Mouse (Mus musculus) Muller cell, postnatal 12 days (primary cell): ENCODE measurements around the gene Klf16.

ENCODE experiments used
- DNase-seq: peaks from one replicate; pipeline ENCODE4 v3.0.0-alpha.2; 2015; ENCODE audit errors: inconsistent ontology term

Klf16 gene

DNA sequence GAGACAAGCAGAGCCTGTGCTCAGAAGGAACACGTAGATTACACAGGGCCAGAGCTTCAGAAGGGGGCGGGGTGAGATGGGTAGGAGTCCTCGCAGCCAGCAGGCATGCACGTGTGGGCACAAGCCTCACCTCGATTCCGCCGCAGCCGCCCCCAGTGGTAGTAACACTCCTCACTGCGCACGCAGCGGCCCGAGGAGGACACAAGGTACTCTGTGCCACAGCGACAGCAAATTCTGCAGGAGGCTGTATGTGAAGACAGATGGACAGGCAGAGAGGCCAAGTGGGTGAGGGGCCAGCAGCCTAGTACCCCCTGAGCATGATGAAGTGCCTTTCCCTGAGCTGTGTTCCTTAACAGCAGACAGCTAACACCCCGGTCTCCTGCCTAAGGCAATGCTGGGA lies 33.2 kb downstream of the Klf16 start:
- no peak for DNase-seq

DNA sequence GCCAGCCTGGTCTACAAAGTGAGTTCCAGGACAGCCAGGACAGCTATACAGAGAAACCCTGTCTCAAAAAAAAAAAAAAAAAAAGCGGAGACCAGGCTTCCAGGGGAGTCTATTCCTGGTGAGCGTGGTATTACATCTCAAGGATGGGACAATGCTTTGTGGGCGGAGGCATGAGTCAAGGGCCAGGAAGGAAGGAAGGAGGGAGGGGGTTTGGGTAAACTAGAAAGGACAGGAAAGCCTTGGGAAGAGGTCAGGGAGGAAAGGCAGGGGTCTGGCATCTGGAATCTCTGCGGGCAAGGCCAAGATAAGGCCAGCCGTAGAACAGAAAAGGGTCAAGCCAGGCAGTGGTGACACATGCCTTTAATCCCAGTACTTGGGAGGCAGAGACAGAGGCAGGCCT lies 37.6 kb downstream of the Klf16 start:
- DNase-seq, result no peak

- peak; percentile 85 for DNase-seq
These were observed 38.3 kb downstream of the Klf16 start, which contains the start of gene Atp8b3 for GRCm38 (mm10) chr10:80538710-80539394. Gene Atp8b3 (minus strand): TSS chr10:80539124.

DNA sequence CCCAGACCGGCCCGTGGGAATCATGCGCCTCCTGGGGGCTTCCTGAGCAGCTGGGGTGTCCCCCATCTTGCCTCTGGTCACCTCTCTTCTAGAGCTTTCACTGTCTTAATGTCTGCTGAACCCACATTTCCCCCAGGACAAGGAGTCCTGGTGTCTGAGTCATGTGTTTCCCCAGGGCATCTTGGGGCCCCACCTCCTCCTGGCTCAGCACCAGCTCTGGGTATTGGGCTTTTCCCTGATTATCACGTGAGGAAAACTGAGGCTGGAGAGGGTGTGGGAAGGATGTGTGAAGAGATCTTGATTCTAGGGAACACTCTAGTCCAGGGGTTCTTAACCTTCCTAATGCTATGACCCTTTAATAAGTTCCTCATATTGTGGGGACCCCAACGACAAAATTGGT lies 38.9 kb downstream of the Klf16 start:
- peak; percentile 61 for DNase-seq

DNA sequence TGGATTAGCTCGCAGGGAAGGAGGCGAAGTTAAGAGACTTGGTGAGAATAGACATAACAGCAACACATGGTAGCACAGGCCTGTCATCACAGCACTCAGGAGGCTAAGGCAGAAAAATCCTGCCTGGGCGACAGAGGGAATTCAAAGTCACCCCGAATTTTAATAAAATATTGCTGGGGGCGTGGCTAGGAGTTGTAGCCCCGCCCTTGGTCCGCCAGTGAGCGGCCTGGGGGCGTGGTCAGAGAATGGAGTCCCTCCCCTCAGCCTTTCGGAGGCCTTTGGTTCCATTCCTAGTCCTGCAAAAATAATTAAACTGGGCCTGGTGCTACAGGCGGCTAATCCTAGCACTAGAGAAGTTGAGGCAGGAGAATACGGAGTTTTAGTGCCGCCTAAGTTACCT lies 41.4 kb downstream of the Klf16 start:
- no peak for DNase-seq

- no peak for DNase-seq
These were observed 42.0 kb downstream of the Klf16 start for GRCm38 (mm10) chr10:80535071-80535470.

GRCm38 (mm10) chr10:80533704-80534103 lies 43.4 kb downstream of the Klf16 start:
- DNase-seq, result no peak

GRCm38 (mm10) chr10:80532783-80533182 lies 44.3 kb downstream of the Klf16 start:
- no peak for DNase-seq

GRCm38 (mm10) chr10:80526172-80526571 lies 50.9 kb downstream of the Klf16 start:
- DNase-seq, result no peak

DNA sequence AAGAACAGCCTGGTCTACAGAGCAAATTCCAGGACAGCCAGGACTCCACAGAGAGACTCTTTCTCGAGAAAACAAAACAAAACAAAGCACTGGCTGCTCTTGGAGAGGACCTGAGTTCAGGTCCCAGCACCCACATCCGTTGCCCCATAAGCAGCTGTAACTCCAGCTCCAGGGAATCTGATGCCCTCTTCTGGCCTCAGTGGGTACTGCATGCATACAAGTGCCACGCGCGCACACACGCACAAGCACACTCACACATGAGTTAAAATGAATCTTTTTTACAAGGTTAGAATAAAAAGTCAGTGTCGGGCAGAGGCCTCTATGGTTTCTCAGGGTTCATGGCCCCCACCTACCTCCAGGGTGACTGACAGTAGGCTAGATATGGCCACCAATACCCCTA lies 53.8 kb downstream of the Klf16 start:
- no peak for DNase-seq

DNA sequence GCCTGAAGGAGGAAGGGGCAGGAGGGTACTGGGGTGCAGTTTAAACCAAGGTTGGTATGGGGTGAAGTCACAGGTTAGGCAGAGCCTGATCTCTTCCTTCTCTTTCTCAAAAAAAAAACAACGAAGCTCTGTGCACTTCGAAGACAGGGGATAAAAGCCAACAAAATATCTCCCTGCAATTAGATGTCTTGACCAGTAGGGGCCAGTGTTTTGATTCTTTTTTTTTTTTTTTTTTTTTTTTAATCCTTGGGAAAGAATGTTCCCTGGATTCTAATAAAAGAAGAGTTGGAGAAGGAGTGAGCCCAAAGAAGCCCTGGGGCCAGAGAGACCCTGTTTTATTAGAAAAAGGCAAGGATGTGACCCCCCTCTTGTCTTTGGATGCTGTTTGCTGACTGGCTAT lies 57.8 kb downstream of the Klf16 start:
- no peak for DNase-seq
